Mouse (Mus musculus): Measurements from ENCODE around the gene Gm11444. TPM values are rescaled to one million over a fixed set of nuclear protein-coding genes. Genes with fewer than 3 reads are reported as not detected.

The Gm11444 gene
- total RNA-seq, 2 experiments from 2014 or later = not detected

- DNase-seq = no peak
These were observed 14.2 kb downstream of the Gm11444 start for GRCm38 (mm10) chr11:85835753-85836522.

DNA sequence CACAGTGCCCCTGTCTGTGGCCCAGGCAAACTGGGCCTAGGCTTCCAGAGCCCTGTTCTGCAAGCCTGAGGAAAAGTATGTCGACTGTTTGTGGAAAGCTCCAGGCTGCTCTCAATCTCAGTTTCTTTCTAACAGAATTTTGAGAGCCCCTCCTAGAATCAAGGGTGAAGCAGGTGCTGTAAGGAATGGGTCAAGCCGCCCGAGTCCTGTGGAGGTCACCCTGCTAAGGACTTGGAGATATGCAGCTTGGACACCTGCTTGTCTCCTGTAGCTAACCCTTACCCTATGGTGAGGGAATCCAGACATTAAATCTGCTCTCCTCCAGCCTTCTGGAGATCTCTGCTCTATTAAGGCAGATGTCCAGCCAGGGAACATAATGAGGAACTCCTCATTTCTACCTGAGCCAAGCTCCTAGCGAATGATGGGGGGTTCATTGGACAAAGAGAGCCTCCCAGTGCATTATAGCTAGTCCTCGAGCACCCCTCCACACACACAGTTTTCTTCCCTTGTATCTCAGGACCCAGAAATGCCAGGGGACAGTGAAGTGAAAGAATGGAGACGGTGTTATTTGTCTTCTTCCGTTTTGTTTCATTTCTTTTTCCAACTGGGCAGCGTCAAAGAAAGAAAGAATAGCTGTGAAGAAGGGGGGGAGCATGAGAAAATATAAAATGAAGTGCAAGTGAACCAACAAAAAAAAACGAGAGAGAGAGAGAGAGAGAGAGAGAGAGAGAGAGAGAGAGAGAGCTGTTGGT, 15.0 kb downstream of the Gm11444 start:
- no peak for DNase-seq

DNA sequence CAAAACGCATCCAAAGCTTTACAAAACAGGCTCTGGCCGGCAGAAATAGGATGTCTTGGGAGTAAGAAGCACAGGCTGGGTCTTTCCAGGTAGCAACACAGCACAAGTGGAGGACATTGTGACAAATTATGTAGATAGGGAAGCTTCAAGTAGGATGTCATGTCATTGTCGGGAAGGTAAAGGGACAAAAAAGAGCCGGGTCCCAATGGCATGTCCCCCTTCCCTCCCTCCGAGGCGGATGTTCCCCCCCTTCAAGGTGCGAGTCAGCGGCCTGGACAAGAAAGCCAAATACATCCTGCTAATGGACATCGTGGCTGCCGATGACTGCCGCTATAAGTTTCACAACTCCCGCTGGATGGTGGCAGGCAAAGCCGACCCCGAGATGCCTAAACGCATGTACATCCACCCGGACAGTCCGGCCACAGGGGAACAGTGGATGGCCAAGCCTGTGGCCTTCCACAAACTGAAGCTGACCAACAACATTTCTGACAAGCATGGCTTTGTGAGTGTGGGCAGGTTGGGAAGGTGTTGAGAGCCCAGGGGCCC, 15.7 kb downstream of the Gm11444 start:
- DNase-seq = no peak

GRCm38 (mm10) chr11:85833761-85834385, 16.3 kb downstream of the Gm11444 start:
- no peak for DNase-seq

DNA sequence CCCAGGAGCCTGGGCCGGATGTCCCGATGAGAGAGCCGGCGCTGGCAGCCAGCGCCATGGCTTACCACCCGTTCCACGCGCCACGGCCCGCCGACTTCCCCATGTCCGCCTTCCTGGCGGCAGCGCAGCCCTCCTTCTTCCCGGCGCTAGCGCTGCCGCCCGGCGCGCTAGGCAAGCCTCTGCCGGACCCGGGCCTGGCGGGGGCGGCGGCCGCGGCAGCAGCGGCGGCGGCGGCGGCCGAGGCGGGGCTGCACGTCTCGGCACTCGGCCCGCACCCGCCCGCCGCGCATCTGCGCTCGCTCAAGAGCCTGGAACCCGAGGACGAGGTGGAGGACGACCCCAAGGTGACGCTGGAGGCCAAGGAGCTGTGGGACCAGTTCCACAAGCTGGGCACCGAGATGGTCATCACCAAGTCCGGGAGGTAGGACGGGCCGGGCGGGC, 17.0 kb downstream of the Gm11444 start:
- DNase-seq = no peak

DNA sequence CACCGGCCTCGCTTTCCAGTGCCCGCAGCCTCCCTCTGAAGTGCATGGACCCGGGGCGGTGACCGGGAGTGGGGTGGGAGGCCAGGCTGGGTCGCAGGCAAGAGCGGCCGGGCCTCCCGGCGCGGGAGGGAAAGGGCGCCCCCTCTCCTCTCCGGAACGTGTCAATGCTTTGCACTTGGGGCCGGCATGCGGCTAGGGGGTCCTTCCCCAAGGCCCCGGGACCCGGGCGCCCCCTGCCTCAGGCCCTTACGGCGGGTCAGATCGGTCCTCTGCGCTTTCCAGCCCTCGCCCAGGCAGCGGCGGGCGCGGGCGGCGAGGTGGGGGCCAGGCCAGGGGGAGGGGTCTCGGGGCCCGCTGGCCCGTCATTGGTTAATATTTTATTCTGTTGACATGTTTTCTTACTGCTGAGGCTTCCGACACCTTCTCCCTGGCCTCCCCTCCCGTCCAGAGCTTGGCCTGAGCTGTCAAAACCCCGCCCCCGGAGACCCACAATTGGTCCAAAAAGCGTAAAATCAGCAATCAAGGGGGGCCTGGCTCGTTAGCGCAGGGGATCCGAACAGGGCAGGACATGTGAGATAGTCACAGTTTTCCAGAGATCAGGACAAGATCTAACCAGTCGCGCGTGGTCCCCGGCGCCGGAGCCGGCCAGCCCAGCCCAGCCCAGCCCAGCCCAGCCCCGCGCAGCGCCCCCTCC, 17.8 kb downstream of the Gm11444 start, which contains the start of gene Tbx2:
Gene Tbx2 (plus strand): TSS at position 321 of the 694 bp plus-strand sequence.
- DNase-seq = peak; percentile 86

DNA sequence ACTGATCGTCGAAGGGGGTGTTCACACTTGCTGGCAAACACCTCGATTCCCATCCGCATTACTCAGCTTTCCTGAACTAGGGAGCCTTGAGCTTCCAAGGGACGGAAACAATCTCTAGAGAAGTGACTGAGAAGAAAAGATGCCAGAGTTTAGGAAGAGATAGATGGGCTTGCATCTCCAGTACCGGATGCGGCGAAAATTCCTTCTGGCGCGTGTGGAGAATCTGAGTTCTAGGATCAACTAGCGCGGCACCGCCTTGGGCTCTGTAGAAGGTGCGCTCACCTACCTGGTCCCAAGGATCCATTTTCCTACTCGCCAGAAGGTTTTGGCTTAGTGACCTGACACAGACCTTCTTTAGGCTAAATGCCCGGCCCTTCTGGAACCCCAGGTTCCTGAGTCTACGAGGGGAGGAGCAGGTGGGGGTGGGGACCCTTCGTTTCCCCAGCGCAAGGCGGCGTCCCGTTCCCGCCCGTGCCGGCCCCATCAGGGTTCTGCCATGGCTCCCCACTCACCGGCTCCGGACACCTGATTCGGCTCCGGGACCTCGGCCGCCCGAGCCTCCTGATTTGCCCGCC, 18.4 kb downstream of the Gm11444 start:
- no peak for DNase-seq

- DNase-seq = no peak
These were observed 19.2 kb downstream of the Gm11444 start for GRCm38 (mm10) chr11:85830901-85831341.

DNA sequence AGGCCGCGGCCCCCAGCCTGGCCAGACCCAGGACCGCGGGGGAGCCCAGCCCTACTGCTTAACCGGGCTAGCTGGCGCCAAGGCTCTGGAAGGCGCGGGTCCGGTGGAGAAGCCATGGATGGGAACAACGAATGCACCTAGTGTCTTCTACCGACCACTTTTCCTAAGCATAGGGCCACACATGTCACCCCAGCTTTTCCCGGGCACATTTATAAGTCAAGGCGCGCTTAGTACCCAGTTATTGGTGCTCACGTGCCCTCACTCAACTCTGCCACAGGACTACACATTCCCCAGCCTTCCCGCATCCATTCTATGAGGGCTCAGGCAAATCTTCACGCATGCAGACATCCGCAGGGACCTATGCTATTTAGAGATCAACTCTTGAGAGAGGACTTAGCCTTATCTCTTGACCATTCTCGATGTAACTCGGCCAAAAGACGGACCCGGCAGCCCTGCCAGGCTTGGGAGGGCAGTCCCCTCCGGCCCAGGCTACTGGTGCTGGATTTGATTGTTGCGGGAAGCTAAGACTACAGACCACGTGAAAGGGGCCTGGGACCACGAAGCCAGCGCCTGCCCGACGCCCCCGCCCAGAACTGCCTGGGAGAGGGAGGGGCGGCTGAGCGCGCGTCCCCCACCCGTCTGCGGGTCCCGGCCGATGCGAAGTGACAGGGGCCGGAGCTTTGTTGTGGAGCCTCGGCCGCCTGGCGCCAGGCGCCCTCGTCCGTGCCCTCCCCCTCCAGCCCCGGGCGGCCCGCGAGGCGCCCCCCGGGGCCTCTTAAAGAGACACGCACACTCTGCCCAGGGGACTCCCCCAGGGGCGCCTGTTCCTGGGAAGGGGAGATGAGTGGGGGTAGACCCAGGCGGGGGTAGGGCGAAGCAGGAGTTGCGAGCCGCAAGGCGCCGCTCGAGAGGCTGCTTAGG, 20.4 kb downstream of the Gm11444 start:
- no peak for DNase-seq

DNA sequence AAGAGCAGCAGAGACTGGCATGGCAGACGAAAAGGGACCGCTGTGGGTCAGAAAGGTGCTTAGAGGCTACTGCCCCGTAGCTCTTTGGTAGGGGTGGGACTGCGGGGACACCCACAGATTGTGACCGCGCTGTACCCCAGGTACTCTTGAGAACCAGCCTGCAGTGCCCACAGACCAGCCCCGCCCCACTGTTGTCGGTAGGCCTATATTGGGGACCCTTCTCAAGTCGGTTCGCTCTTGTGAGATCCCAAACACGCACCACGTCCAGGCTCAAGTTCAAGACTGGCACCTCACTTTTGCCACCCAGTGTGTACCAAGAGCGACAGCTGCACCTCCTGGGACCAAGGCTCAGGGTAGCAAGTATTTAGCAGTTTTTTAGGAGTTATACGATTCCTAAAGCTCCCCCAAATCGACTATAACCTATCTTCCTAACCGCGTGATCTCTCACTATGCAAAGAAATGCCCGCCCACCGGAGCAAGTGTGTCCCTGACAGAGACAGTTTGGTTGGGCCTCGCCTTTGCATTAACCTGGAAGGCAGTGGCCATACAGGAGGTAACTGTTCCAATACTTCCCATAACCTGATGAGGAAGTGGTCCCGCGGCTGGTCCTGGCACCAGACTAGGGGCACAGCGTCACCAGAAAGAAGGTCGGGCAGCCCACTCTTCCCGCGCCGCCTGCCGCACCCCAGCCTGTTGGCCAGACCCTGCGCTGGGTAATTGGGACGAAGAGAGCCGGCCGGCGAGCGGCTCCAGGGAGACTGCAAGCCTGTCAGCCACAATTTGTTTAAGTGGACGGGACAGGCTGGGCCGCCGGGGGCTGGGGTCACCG, 21.2 kb downstream of the Gm11444 start:
- no peak for DNase-seq

GRCm38 (mm10) chr11:85827342-85827741, 22.8 kb downstream of the Gm11444 start:
- no peak for DNase-seq

- no peak for DNase-seq
These were observed 24.3 kb downstream of the Gm11444 start for GRCm38 (mm10) chr11:85825823-85826222.

GRCm38 (mm10) chr11:85825031-85825430, 25.1 kb downstream of the Gm11444 start:
- no peak for DNase-seq

DNA sequence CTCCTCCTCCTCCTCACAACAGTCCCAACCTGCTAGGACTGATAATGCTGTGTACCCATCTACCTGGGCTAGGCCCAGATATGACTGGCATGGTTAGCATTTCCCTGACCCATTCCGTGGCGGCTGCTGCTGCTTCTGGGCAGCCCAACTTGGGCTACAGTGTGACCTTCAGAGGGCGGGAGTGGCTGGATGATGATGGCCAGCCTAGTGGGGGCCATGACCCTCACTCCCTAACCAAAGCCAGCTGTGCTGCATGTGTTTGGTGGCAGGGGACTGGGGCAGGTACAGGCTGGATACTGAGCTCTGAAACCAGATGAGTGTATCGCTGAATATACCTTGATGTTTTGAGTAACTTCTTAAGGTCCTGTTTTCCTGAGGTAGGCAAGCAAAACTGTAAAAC, 26.3 kb downstream of the Gm11444 start:
- no peak for DNase-seq

DNA sequence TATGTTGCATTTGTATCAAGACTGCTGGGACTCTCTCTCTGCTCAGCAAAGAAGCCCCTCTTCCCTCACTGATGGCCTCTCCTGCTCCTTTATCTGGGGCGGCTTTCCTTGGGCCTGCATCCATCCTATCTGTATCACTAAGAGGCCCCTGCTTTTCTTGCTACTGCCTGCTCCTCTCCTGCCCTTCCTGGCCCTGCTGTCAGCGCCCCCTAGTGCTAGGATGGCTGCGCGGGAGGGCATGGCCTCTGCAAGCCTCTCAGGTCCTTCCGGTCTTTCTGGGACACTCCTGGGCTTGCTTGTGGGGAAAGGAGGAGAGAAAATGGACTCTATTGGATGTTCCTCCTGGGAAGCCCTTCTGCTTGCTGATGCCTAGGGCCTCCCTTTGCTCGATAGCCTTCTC, 27.0 kb downstream of the Gm11444 start:
- peak; percentile 77 for DNase-seq

DNA sequence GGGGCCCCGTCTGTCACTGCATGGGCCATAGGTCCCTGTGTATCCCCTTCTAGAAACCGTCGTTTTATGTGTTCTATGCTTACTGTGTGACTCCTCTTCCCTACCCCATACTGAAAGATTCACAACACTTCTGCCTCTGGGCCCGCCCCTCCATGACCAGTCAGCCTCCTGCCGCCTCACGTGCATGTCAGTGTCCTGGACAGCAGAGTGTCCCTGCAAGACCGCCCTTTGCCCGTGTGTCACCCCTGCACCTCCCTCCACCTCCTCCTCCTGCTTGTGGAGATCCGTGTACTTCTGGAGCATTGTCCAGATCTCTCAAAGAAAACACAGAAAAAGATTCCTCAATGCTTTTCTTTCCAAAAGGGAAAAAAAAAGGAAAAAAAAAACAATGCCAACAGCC, 28.5 kb downstream of the Gm11444 start:
- no peak for DNase-seq

- DNase-seq = no peak
These were observed 29.2 kb downstream of the Gm11444 start for GRCm38 (mm10) chr11:85820959-85821358.

GRCm38 (mm10) chr11:85818401-85818800, 31.7 kb downstream of the Gm11444 start:
- no peak for DNase-seq

DNA sequence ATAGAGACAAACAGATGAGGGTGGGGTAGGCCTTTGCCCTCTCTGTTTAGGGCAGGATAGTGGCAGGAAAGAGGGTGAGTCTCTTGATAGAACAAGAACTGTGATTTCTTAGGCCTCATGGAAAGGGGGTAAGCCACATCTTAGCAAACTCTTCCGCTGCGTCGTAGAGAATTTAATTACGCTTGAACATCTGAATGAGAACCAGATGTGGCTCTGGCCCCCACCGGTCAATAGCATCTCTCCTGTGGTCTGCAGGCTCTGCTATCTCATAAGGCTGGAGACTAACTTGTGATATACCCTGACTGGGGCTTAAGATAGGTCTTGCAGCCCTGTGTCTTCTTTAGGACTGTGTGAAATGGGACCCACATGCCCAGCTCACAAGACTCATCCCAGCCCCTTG, 33.7 kb downstream of the Gm11444 start:
- no peak for DNase-seq

DNA sequence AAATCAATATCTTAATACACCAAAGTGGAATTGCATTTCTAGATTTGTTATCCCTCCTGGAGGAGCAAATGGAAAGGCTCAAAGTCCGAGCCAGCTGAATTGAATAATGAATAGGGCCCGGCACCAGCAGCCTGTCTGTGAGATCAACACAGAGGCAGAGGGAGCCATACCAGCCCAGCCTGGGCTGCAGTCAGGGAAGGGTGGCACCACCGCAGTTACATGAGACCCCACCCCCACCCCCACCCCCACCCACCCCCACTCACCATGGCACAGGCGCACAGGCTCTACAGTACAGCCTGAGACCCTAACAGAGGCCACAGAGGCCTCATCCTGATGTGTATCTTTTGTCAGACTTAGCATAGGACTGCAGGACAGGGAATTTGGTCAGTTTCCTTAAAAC, 35.5 kb downstream of the Gm11444 start:
- no peak for DNase-seq

Data from gastrocnemius, postnatal 25 days (tissue).